Mouse (Mus musculus) CH12.LX (cell line): ENCODE results near the gene Fam169b. TPM values are rescaled to one million over a fixed set of nuclear protein-coding genes. Genes with fewer than 3 reads are reported as not detected.

Source experiments
- DNase-seq: peaks from one replicate; pipeline ENCODE4 v3.0.0-alpha.2; 2013; ENCODE audit errors: extremely low read depth
- H3K27ac ChIP-seq: 2 replicates; pipeline ENCODE4 v1.5.1; 2012; ENCODE audit warnings: low read depth, mild to moderate bottlenecking, control low read depth, moderate library complexity; ENCODE audit not compliant: insufficient read depth
- H3K27me3 ChIP-seq: replicated peaks from 2 replicates; pipeline ENCODE3; 2012; ENCODE audit warnings: inconsistent platforms
- H3K36me3 ChIP-seq, 2 experiments: replicated peaks in 1 of 2; 2 replicates each; pipeline versions ENCODE3 to v1.6.1; 2012; ENCODE audit warnings: inconsistent platforms in 1 of 2, low read length in 1 of 2, mild to moderate bottlenecking in 1 of 2, mixed read lengths in 1 of 2, moderate library complexity in 1 of 2; ENCODE audit not compliant: control insufficient read depth in 1 of 2, insufficient read depth in 1 of 2
- H3K4me1 ChIP-seq, 2 experiments: 2 replicates each; pipeline ENCODE4 v1.6.1; 2012; ENCODE audit warnings: inconsistent platforms in 1 of 2, moderate library complexity in 1 of 2; ENCODE audit not compliant: insufficient read depth in 2 of 2, control insufficient read depth in 1 of 2
- H3K4me2 ChIP-seq: 2 replicates; pipeline ENCODE4 v1.6.1; 2012; ENCODE audit warnings: low read depth, mild to moderate bottlenecking, control low read depth; ENCODE audit not compliant: poor library complexity, insufficient read depth, severe bottlenecking
- H3K4me3 ChIP-seq, 3 experiments: fragments of 150-350 bp in 1 of 3; sonication (generic) in 1 of 3; replicated peaks in 1 of 3; 2 replicates each; pipeline versions ENCODE3 to v1.5.1; 2011 to 2012; ENCODE audit warnings: low read depth in 2 of 3, low read length in 2 of 3, mild to moderate bottlenecking in 2 of 3, moderate library complexity in 2 of 3, control low read depth in 1 of 3, improper control_type of control experiment in 1 of 3, inconsistent platforms in 1 of 3, mixed read lengths in 1 of 3; ENCODE audit not compliant: poor library complexity in 1 of 3
- H3K79me2 ChIP-seq: replicated peaks from 2 replicates; pipeline ENCODE4 v1.6.1; 2012; ENCODE audit warnings: mild to moderate bottlenecking, moderate library complexity; ENCODE audit not compliant: control insufficient read depth, poor library complexity, insufficient read depth, severe bottlenecking; ENCODE audit errors: extremely low read depth
- H3K9ac ChIP-seq: 2 replicates; pipeline ENCODE4 v1.6.1; 2012; ENCODE audit warnings: low read depth, mild to moderate bottlenecking, control low read depth, moderate library complexity; ENCODE audit not compliant: insufficient read depth
- H3K9me3 ChIP-seq: replicated peaks from 2 replicates; pipeline ENCODE3; 2012; ENCODE audit warnings: low read length, inconsistent platforms, mixed read lengths
- BHLHE40 ChIP-seq: IDR thresholded peaks from 2 replicates; pipeline ENCODE4 v1.6.1; 2011; ENCODE audit warnings: mild to moderate bottlenecking, low read depth, low read length, improper control_type of control experiment
- CHD2 ChIP-seq: IDR thresholded peaks from 2 replicates; pipeline ENCODE4 v1.6.1; 2011; ENCODE audit warnings: low read length, improper control_type of control experiment
- CTCF ChIP-seq, 2 experiments: IDR thresholded peaks in 1 of 2; conservative IDR thresholded peaks in 1 of 2; 2 replicates each; pipeline ENCODE4 v1.5.1; 2011 to 2012; ENCODE audit warnings: low read depth in 2 of 2, low read length in 2 of 2, improper control_type of control experiment in 1 of 2, inconsistent platforms in 1 of 2, mild to moderate bottlenecking in 1 of 2, moderate library complexity in 1 of 2
- E2F4 ChIP-seq: IDR thresholded peaks from 2 replicates; pipeline ENCODE4 v1.6.1; 2011; ENCODE audit warnings: low read depth, low read length, improper control_type of control experiment; ENCODE audit not compliant: insufficient replicate concordance
- ELF1 ChIP-seq: IDR thresholded peaks from 2 replicates; pipeline ENCODE4 v1.6.1; 2014; ENCODE audit warnings: low read depth, mild to moderate bottlenecking, inconsistent platforms, low read length, improper control_type of control experiment
- EP300 ChIP-seq: IDR thresholded peaks from 2 replicates; pipeline ENCODE4 v1.6.1; 2011; ENCODE audit warnings: low read length, improper control_type of control experiment
- ETS1 ChIP-seq: conservative IDR thresholded peaks from 2 replicates; pipeline ENCODE4 v1.6.1; 2012; ENCODE audit warnings: low read depth, mild to moderate bottlenecking, inconsistent platforms, low read length, improper control_type of control experiment, moderate library complexity
- GABPA ChIP-seq: IDR thresholded peaks from 2 replicates; pipeline ENCODE4 v1.6.1; 2012; ENCODE audit warnings: low read depth, low read length, improper control_type of control experiment, inconsistent platforms; ENCODE audit not compliant: insufficient replicate concordance
- HCFC1 ChIP-seq: IDR thresholded peaks from 2 replicates; pipeline ENCODE4 v1.6.1; 2012; ENCODE audit warnings: low read depth, mild to moderate bottlenecking, inconsistent platforms, low read length, improper control_type of control experiment
- IRF4 ChIP-seq: IDR thresholded peaks from 2 replicates; pipeline ENCODE4 v1.6.1; 2014; ENCODE audit warnings: low read depth, mild to moderate bottlenecking, inconsistent platforms, low read length, improper control_type of control experiment
- JUND ChIP-seq: conservative IDR thresholded peaks from 2 replicates; pipeline ENCODE4 v1.6.1; 2011; ENCODE audit warnings: low read depth, low read length, improper control_type of control experiment
- MAFK ChIP-seq: IDR thresholded peaks from 2 replicates; pipeline ENCODE4 v1.6.1; 2011; ENCODE audit warnings: low read length, improper control_type of control experiment; ENCODE audit not compliant: insufficient replicate concordance
- MAZ ChIP-seq: IDR thresholded peaks from 2 replicates; pipeline ENCODE4 v1.6.1; 2012; ENCODE audit warnings: low read depth, mild to moderate bottlenecking, inconsistent platforms, low read length, improper control_type of control experiment, moderate library complexity
- MEF2A ChIP-seq: IDR thresholded peaks from 2 replicates; pipeline ENCODE4 v1.6.1; 2014; ENCODE audit warnings: low read depth, mild to moderate bottlenecking, inconsistent platforms, low read length, improper control_type of control experiment, borderline replicate concordance
- MXI1 ChIP-seq: IDR thresholded peaks from 2 replicates; pipeline ENCODE4 v1.6.1; 2011; ENCODE audit warnings: mild to moderate bottlenecking, low read depth, low read length, improper control_type of control experiment
- MYC ChIP-seq: IDR thresholded peaks from 2 replicates; pipeline ENCODE4 v1.6.1; 2011; ENCODE audit warnings: low read depth, mild to moderate bottlenecking, improper control_type of control experiment, low read length
- NELFE ChIP-seq: IDR thresholded peaks from 2 replicates; pipeline ENCODE4 v1.6.1; 2011; ENCODE audit warnings: low read depth, low read length, improper control_type of control experiment
- PAX5 ChIP-seq: IDR thresholded peaks from 2 replicates; pipeline ENCODE4 v1.6.1; 2012; ENCODE audit warnings: low read length, inconsistent platforms, mixed read lengths
- POLR2A ChIP-seq: IDR thresholded peaks from 2 replicates; pipeline ENCODE4 v1.6.1; 2011; ENCODE audit warnings: low read depth, mild to moderate bottlenecking, improper control_type of control experiment, low read length
- POLR2AphosphoS2 ChIP-seq: IDR thresholded peaks from 2 replicates; pipeline ENCODE4 v1.6.1; 2011; ENCODE audit warnings: low read depth, low read length, improper control_type of control experiment
- RAD21 ChIP-seq: IDR thresholded peaks from 2 replicates; pipeline ENCODE4 v1.6.1; 2011; ENCODE audit warnings: low read depth, mild to moderate bottlenecking, low read length, improper control_type of control experiment, moderate library complexity
- RCOR1 ChIP-seq: conservative IDR thresholded peaks from 2 replicates; pipeline ENCODE4 v1.6.1; 2012; ENCODE audit warnings: low read depth, mild to moderate bottlenecking, inconsistent platforms, low read length, improper control_type of control experiment
- SIN3A ChIP-seq: IDR thresholded peaks from 2 replicates; pipeline ENCODE4 v1.6.1; 2012; ENCODE audit warnings: low read length, improper control_type of control experiment, inconsistent platforms
- TBP ChIP-seq: conservative IDR thresholded peaks from 2 replicates; pipeline ENCODE4 v1.6.1; 2011; ENCODE audit warnings: low read depth, low read length, improper control_type of control experiment
- TCF12 ChIP-seq: IDR thresholded peaks from 2 replicates; pipeline ENCODE4 v1.6.1; 2014; ENCODE audit warnings: low read depth, mild to moderate bottlenecking, inconsistent platforms, low read length, improper control_type of control experiment
- UBTF ChIP-seq: IDR thresholded peaks from 2 replicates; pipeline ENCODE4 v1.6.1; 2012; ENCODE audit warnings: low read depth, mild to moderate bottlenecking, inconsistent platforms, low read length, improper control_type of control experiment, moderate library complexity
- USF1 ChIP-seq: IDR thresholded peaks from 2 replicates; pipeline ENCODE4 v1.6.1; 2014; ENCODE audit warnings: low read depth, mild to moderate bottlenecking, inconsistent platforms, low read length, improper control_type of control experiment
- USF2 ChIP-seq: conservative IDR thresholded peaks from 2 replicates; pipeline ENCODE4 v1.6.1; 2011; ENCODE audit warnings: low read depth, low read length, improper control_type of control experiment
- ZC3H11A ChIP-seq: IDR thresholded peaks from 2 replicates; pipeline ENCODE4 v1.6.1; 2012; ENCODE audit warnings: low read depth, mild to moderate bottlenecking, inconsistent platforms, low read length, improper control_type of control experiment
- ZKSCAN1 ChIP-seq: IDR thresholded peaks from 2 replicates; pipeline ENCODE4 v1.6.1; 2012; ENCODE audit warnings: low read depth, inconsistent platforms, low read length, improper control_type of control experiment, borderline replicate concordance
- ZNF384 ChIP-seq: IDR thresholded peaks from 2 replicates; pipeline ENCODE4 v1.6.1; 2012; ENCODE audit warnings: low read depth, low read length, improper control_type of control experiment, inconsistent platforms
- dilution Hi-C: fragments of 300-500 bp; cut with MboI; formaldehyde crosslinking; loops from 2 replicates; pipeline ENCODE4 v1.14.3; 2020; ENCODE audit warnings: low sequenced_read_pairs; ENCODE audit not compliant: extremely low pct_unique_long_range_greater_than_20kb, extremely low pct_ligation_motif_present
- in situ Hi-C: fragments of 300-500 bp; cut with MboI; formaldehyde crosslinking; loops from 3 replicates; pipeline ENCODE4 v1.14.3; 2019; ENCODE audit warnings: low sequenced_read_pairs, low pct_ligation_motif_present, low pct_unique_long_range_greater_than_20kb, mixed read lengths
- polyA plus RNA-seq: library from polyadenylated mRNA; unstranded; fragments of >175 nt; gene quantifications from 2 replicates; pipeline ENCODE4 v1.2.1, GENCODE M21; 2012; ENCODE audit warnings: low read depth; ENCODE audit not compliant: insufficient read length
- total RNA-seq, 2 experiments: library from RNA; depleted of rRNA; stranded (reverse); fragments of 300-350 nt in 1 of 2; fragments of >200 nt in 1 of 2; gene quantifications; 2 replicates each; pipeline ENCODE4 v1.2.3; 2012 to 2014

The Fam169b gene
- total and polyA plus RNA-seq, 3 experiments: 15.9 to 17.0 (median 16.2) TPM

DNA sequence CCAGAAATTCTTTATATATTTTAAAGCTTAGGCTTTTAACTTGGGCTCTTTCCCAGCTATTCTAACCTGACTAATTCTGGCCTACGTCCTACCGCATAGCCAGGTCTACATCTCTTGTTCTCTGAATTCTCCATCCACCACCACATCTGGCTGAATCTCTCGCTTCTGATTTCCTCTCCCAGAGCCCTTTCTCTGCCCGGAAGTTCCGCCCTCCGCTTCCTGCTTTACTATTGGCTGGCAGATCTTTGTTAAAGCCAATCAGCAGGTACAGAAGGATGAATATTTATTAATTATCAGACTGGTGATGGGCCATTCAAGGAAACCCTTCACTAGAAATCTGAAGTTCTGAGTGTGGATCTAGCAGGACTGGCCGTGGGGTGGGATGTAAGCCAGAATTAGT lies 27.5 kb downstream of the Fam169b start:
- no peak overlapping the region for H3K27ac ChIP-seq
- H3K4me1 ChIP-seq: peaks cover 4 to 54% of the 10 kb centered on the region in 2 experiments; a peak in 3 of 4 replicates
- in situ Hi-C loops (loop anchor here (10.0 to 25.0 kb wide), 2 partner anchors 166 to 489 kb away; no protein-coding TSS in a partner anchor), dilution Hi-C loops (no loop called here)
- H3K36me3 ChIP-seq: peaks cover 23 to 73% of the 10 kb centered on the region in 2 experiments
- peak; percentile 88 for DNase-seq
- peak overlapping the region; percentile 58 to 59 (median 58) for H3K4me3 ChIP-seq
- H3K79me2 ChIP-seq: peaks cover 36% of the 10 kb centered on the region
- peaks cover 4% of the 10 kb centered on the region for H3K9me3 ChIP-seq
- no peaks in the 10 kb centered on the region for H3K27me3 ChIP-seq
- no peak for TF ChIP-seq E2F4
- no peak for TF ChIP-seq MEF2A
- TF ChIP-seq TBP: peak; percentile 80
- no peak for TF ChIP-seq ZNF384
- peak; percentile 68 for TF ChIP-seq HCFC1
- TF ChIP-seq UBTF: no peak
- TF ChIP-seq NELFE: peak; percentile 65
- no peak for TF ChIP-seq PAX5
- TF ChIP-seq POLR2AphosphoS2: no peak; the same call in 1 of the 2 replicates
- TF ChIP-seq RAD21: no peak
- peak; percentile 58; the same call in 1 of the 2 replicates for TF ChIP-seq IRF4
- TF ChIP-seq EP300: no peak
- TF ChIP-seq ZC3H11A: no peak
- TF ChIP-seq RCOR1: no peak
- TF ChIP-seq ETS1: no peak
- TF ChIP-seq CHD2: peak; percentile 52; the same call in 1 of the 2 replicates
- TF ChIP-seq GABPA: no peak
- TF ChIP-seq POLR2A: peak; percentile 75
- no peak for TF ChIP-seq MXI1
- TF ChIP-seq BHLHE40: no peak
- TF ChIP-seq USF1: no peak
- TF ChIP-seq SIN3A: no peak
- TF ChIP-seq TCF12: 0 out of 2 replicates have a peak, but pooled peaks have one; percentile 46
- no peak for TF ChIP-seq MAZ
- peak; percentile 81 for TF ChIP-seq ELF1
- TF ChIP-seq MAFK: no peak
- TF ChIP-seq ZKSCAN1: no peak
- no peak for TF ChIP-seq JUND
- TF ChIP-seq USF2: no peak
- no peak for TF ChIP-seq CTCF (conservative IDR thresholded peaks at IDR 0.05 in 1 of 2, IDR thresholded peaks at IDR 0.05 in 1 of 2; ENCODE audit: low read depth in 2 of 2, low read length in 2 of 2)
- TF ChIP-seq MYC: 0 out of 2 replicates have a peak, but pooled peaks have one; percentile 17
- peak overlapping the region; percentile 77 for H3K4me2 ChIP-seq
- peak overlapping the region; percentile 72; the same call in 1 of the 2 replicates for H3K9ac ChIP-seq
